Mouse (Mus musculus) liver, embryonic 12.5 days (tissue): Measurements from ENCODE around the gene Papln. TPM values are rescaled to one million over a fixed set of nuclear protein-coding genes. Genes with fewer than 3 reads are reported as not detected.
A peak's percentile ranks its signal among the peaks of the same experiment; 100 is the strongest.

Experiments
- ATAC-seq: fragments of 200-750 bp; cut with Nextera tagmentation; 2 replicates; pipeline ENCODE4 v1.8.0; 2017; ENCODE audit warnings: moderate number of reproducible peaks, mild to moderate bottlenecking, moderate library complexity
- H3K27ac ChIP-seq: fragments of 300-500 bp; sonication (generic); 2 replicates; pipeline ENCODE4 v1.5.1; 2016; ENCODE audit warnings: mild to moderate bottlenecking
- H3K27me3 ChIP-seq: fragments of 300-500 bp; sonication (generic); replicated peaks from 2 replicates; pipeline ENCODE4 v1.6.1; 2016; ENCODE audit warnings: mild to moderate bottlenecking, moderate library complexity
- H3K36me3 ChIP-seq: fragments of 300-500 bp; sonication (generic); 2 replicates; pipeline ENCODE4 v1.6.1; 2016; ENCODE audit warnings: mild to moderate bottlenecking, moderate library complexity
- H3K4me1 ChIP-seq: fragments of 300-500 bp; sonication (generic); 2 replicates; pipeline ENCODE4 v1.6.1; 2016
- H3K4me2 ChIP-seq: fragments of 300-500 bp; sonication (generic); 2 replicates; pipeline ENCODE4 v1.6.1; 2016; ENCODE audit warnings: mild to moderate bottlenecking, moderate library complexity
- H3K4me3 ChIP-seq: fragments of 300-500 bp; sonication (generic); 2 replicates; pipeline ENCODE4 v1.5.1; 2016; ENCODE audit warnings: mild to moderate bottlenecking, moderate library complexity
- H3K9ac ChIP-seq: fragments of 300-500 bp; sonication (generic); 2 replicates; pipeline ENCODE4 v1.6.1; 2016; ENCODE audit warnings: mild to moderate bottlenecking, moderate library complexity
- H3K9me3 ChIP-seq: fragments of 300-500 bp; sonication (generic); replicated peaks from 2 replicates; pipeline ENCODE4 v1.6.1; 2016; ENCODE audit warnings: mild to moderate bottlenecking, moderate library complexity
- WGBS: fragments of 180-500 bp; shearing (Covaris S2); methylation state at CpG from one replicate; pipeline ENCODE4 v1.1.7; 2016; ENCODE audit not compliant: insufficient replicate concordance; 5-methylcytosine and 5-hydroxymethylcytosine counted together
- polyA plus RNA-seq: library from polyadenylated mRNA; unstranded; fragments of >200 nt; fragmentation: Nextera tagmentation; extraction: Ambion mirVana; gene quantifications from 2 replicates; pipeline ENCODE4 v1.2.1, GENCODE M21; 2016

The Papln gene
- polyA plus RNA-seq, 1 experiment from 2014 or later, result 0.70 TPM

DNA sequence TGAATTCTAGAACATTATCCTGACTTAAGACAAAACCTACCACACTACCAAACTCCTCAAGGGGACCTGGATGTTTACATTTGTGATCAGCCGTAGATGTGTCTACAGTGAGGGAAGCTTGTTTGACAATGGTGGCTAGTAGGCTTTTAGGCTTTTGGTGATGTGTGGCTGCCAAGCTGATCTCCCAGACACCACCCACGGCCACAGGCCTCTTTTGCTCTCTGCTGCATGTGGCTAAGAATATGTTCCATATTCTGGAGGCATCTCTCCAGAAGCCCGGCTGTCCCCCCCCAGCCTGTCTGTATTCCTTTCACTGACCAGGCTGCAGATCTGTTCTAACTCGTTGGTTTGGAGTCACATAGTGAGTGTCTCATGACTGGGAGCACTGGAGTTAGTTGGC lies 27.3 kb downstream of the Papln start:
- Histone ChIP-seq H3K9ac (no peak overlapping the region), H3K9me3 (no peaks in the 10 kb centered on the region), H3K4me3 (no peak overlapping the region), H3K4me2 (no peak overlapping the region), H3K4me1 (no peaks in the 10 kb centered on the region), H3K27ac (no peak overlapping the region), H3K27me3 (no peaks in the 10 kb centered on the region), H3K36me3 (peaks cover 37% of the 10 kb centered on the region)
- no peak for ATAC-seq
- 60% methylated on average over 4 of the region's 4 CpGs for WGBS

DNA sequence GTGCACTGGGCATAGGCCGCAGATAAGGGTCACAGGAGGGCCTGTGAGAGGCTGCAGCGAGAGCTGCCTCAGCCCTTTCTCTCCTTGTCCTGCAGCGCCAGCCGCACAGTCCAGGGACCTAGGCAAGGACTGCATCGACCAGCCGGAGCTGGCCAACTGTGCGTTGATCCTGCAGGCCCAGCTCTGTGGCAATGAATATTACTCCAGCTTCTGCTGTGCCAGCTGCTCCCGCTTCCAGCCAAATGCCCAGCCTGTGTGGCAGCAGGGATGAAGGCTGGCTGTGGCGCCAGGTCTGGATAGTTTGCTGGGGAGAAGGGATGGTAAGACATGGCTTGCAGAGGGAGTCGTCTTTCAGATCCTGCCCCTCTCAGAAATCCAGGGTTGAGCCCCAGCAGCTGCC lies 28.3 kb downstream of the Papln start:
- WGBS, result 86% methylated on average over 10 of the region's 10 CpGs
- ATAC-seq, result no peak

GRCm38 (mm10) chr12:83792706-83793410 lies 29.4 kb downstream of the Papln start:
- Histone ChIP-seq H3K4me1 (no peaks in the 10 kb centered on the region), H3K27me3 (no peaks in the 10 kb centered on the region), H3K36me3 (peaks cover 52% of the 10 kb centered on the region), H3K9ac (no peak overlapping the region), H3K27ac (no peak overlapping the region), H3K9me3 (no peaks in the 10 kb centered on the region), H3K4me2 (no peak overlapping the region), H3K4me3 (no peak overlapping the region)
- WGBS, result 75% methylated on average over 10 of the region's 10 CpGs
- ATAC-seq, result no peak

More for the DNA sequence above, 28.3 kb downstream of the Papln start:
- H3K4me2 ChIP-seq, result no peak overlapping the region
- H3K27ac ChIP-seq, result peak overlapping the region; percentile 38
- no peaks in the 10 kb centered on the region for H3K27me3 ChIP-seq
- no peaks in the 10 kb centered on the region for H3K4me1 ChIP-seq
- H3K4me3 ChIP-seq, result no peak overlapping the region
- H3K9me3 ChIP-seq, result no peaks in the 10 kb centered on the region
- H3K9ac ChIP-seq, result no peak overlapping the region
- H3K36me3 ChIP-seq, result peaks cover 46% of the 10 kb centered on the region

DNA sequence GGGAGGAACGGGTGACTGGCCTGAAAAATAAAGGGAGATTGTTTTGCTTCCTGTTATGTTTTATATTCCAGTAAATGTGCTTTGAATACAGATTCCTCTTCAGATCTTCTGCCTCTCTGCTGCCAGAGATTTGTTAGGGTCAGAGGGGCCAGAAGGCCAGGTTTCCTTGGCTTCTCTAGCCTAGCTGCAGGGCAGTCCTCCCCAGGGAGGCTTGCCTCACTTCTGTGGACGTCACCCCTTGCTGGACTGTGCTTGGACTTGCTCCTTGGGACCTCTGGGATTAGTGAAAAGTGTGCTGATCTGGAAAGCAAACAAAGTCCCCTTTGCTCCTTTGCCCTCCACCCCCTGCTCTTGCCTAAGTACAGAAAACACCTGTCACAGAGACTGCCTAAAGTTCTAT lies 31.6 kb downstream of the Papln start:
- 63% methylated on average over 2 of the region's 2 CpGs for WGBS
- Histone ChIP-seq H3K36me3 (peaks cover 70% of the 10 kb centered on the region), H3K9me3 (no peaks in the 10 kb centered on the region), H3K27ac (no peak overlapping the region), H3K4me2 (no peak overlapping the region), H3K9ac (no peak overlapping the region), H3K4me1 (no peaks in the 10 kb centered on the region), H3K4me3 (no peak overlapping the region), H3K27me3 (no peaks in the 10 kb centered on the region)
- no peak for ATAC-seq

- WGBS, result 81% methylated on average over 7 of the region's 7 CpGs
- Histone ChIP-seq H3K4me2 (no peak overlapping the region), H3K27ac (no peak overlapping the region), H3K4me3 (no peak overlapping the region), H3K36me3 (peaks cover 75% of the 10 kb centered on the region), H3K9ac (no peak overlapping the region), H3K27me3 (no peaks in the 10 kb centered on the region), H3K4me1 (no peaks in the 10 kb centered on the region), H3K9me3 (no peaks in the 10 kb centered on the region)
- ATAC-seq, result no peak
Measured at GRCm38 (mm10) chr12:83795586-83795985, 32.2 kb downstream of the Papln start.

- no peak overlapping the region for H3K4me2 ChIP-seq
- WGBS, result 84% methylated on average over 5 of the region's 5 CpGs
- H3K4me1 ChIP-seq, result no peaks in the 10 kb centered on the region
- H3K9ac ChIP-seq, result no peak overlapping the region
- H3K27me3 ChIP-seq, result no peaks in the 10 kb centered on the region
- no peak overlapping the region for H3K27ac ChIP-seq
- peaks cover 75% of the 10 kb centered on the region for H3K36me3 ChIP-seq
- H3K4me3 ChIP-seq, result no peak overlapping the region
- no peak for ATAC-seq
- H3K9me3 ChIP-seq, result no peaks in the 10 kb centered on the region
Measured at GRCm38 (mm10) chr12:83798313-83798712, 34.9 kb downstream of the Papln start.

GRCm38 (mm10) chr12:83800943-83801342 lies 37.5 kb downstream of the Papln start:
- H3K9me3 ChIP-seq, result no peaks in the 10 kb centered on the region; the same call in 1 of the 2 replicates
- no peaks in the 10 kb centered on the region for H3K4me1 ChIP-seq
- WGBS, result 74% methylated on average over 9 of the region's 9 CpGs
- no peak overlapping the region for H3K27ac ChIP-seq
- H3K27me3 ChIP-seq, result no peaks in the 10 kb centered on the region
- no peak for ATAC-seq
- no peak overlapping the region for H3K9ac ChIP-seq
- H3K4me2 ChIP-seq, result no peak overlapping the region
- H3K36me3 ChIP-seq, result peaks cover 80% of the 10 kb centered on the region
- no peak overlapping the region for H3K4me3 ChIP-seq

DNA sequence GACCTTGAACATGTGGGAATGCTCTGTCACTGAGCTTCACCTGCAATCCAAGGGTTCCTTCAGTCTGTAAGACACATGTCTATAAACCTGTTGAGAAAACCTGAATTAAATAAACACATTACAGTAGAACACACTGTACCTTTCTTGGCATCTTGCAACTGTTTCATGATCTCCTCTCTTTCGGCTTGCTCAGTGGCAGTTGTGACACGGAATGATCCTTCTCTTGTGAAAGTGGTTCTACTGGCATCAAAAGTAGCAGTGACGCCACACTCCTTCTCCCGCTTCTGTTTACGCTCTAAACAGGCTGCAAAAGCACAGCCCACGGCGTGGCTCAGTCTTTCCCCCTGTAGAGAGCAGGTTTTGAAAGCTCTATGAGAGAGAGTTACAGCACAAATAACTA lies 40.2 kb downstream of the Papln start:
- H3K4me1 ChIP-seq, result no peaks in the 10 kb centered on the region
- H3K27me3 ChIP-seq, result no peaks in the 10 kb centered on the region
- H3K4me2 ChIP-seq, result no peak overlapping the region
- 78% methylated on average over 7 of the region's 7 CpGs for WGBS
- no peak overlapping the region for H3K9ac ChIP-seq
- H3K4me3 ChIP-seq, result no peak overlapping the region
- peaks cover 84% of the 10 kb centered on the region for H3K36me3 ChIP-seq
- no peak overlapping the region for H3K27ac ChIP-seq
- no peaks in the 10 kb centered on the region; the same call in 1 of the 2 replicates for H3K9me3 ChIP-seq
- ATAC-seq, result no peak

DNA sequence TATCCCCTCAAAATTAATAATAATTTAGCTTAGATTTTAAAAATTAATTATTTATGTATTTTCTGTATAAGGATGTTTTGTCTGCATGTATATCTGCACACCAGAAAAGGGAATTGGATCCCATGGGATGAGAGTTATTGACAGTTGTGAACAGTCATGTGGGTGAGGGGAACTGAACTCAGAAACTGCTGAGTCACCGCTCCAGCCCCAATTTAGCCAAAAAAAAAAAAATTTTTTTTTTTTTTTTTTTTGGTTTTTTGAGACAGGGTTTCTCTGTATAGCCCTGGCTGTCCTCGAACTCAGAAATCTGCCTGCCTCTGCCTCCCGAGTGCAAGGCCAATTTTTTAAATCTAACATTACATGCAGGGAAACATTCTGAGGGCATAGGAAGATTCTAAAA lies 48.5 kb downstream of the Papln start:
- Histone ChIP-seq H3K4me3 (no peak overlapping the region), H3K36me3 (peaks cover 19% of the 10 kb centered on the region), H3K27me3 (no peaks in the 10 kb centered on the region), H3K4me2 (no peak overlapping the region), H3K9ac (no peak overlapping the region), H3K27ac (no peak overlapping the region), H3K9me3 (no peaks in the 10 kb centered on the region), H3K4me1 (peaks cover 14% of the 10 kb centered on the region)
- no peak for ATAC-seq
- 65% methylated on average over 3 of the region's 3 CpGs for WGBS

GRCm38 (mm10) chr12:83816616-83817015 lies 53.2 kb downstream of the Papln start:
- no peak overlapping the region for H3K4me2 ChIP-seq
- ATAC-seq, result no peak
- no peak overlapping the region for H3K27ac ChIP-seq
- no peaks in the 10 kb centered on the region for H3K27me3 ChIP-seq
- no peak overlapping the region for H3K4me3 ChIP-seq
- WGBS, result 74% methylated on average over 1 of the region's 1 CpGs
- no peaks in the 10 kb centered on the region for H3K9me3 ChIP-seq
- H3K9ac ChIP-seq, result no peak overlapping the region
- H3K4me1 ChIP-seq, result peaks cover 14% of the 10 kb centered on the region
- H3K36me3 ChIP-seq, result 0 out of 2 replicates have a peak, but pooled peaks cover 10% of the 10 kb centered on the region

- peaks cover 6% of the 10 kb centered on the region for H3K4me1 ChIP-seq
- H3K4me2 ChIP-seq, result no peak overlapping the region
- no peaks in the 10 kb centered on the region for H3K27me3 ChIP-seq
- 57% methylated on average over 3 of the region's 3 CpGs for WGBS
- peaks cover 22% of the 10 kb centered on the region for H3K36me3 ChIP-seq
- peak; percentile 79 for ATAC-seq
- H3K9me3 ChIP-seq, result 0 out of 2 replicates have a peak, but pooled peaks cover 3% of the 10 kb centered on the region
- H3K27ac ChIP-seq, result no peak overlapping the region
- H3K9ac ChIP-seq, result no peak overlapping the region
- no peak overlapping the region for H3K4me3 ChIP-seq
Measured at GRCm38 (mm10) chr12:83830424-83830823, 67.0 kb downstream of the Papln start.

DNA sequence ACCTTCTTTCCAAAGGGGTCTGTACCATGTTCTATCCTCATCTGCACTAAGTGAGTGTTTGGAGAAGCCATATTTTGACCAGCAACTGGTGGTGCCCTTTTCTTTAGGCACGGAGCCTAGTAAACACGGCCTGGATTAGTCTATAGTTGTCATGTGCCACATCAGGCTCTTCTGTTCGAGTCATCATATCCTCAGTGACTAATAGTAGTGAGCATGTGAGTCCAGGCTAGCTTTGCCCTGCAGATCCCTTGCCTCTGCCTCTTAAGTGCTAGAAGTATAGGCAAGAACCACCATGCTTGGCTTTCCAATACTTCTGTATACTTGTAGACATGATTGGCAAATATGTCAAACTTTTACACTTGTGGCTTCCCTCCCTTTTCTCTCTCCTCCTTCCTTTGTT lies 70.5 kb downstream of the Papln start:
- no peak for ATAC-seq
- H3K27me3 ChIP-seq, result no peaks in the 10 kb centered on the region
- H3K4me1 ChIP-seq, result peaks cover 6% of the 10 kb centered on the region
- H3K9ac ChIP-seq, result no peak overlapping the region
- H3K36me3 ChIP-seq, result peaks cover 38% of the 10 kb centered on the region
- no peak overlapping the region for H3K27ac ChIP-seq
- 80% methylated on average over 3 of the region's 3 CpGs for WGBS
- H3K4me3 ChIP-seq, result no peak overlapping the region
- no peak overlapping the region for H3K4me2 ChIP-seq
- 0 out of 2 replicates have a peak, but pooled peaks cover 3% of the 10 kb centered on the region for H3K9me3 ChIP-seq
